Mouse (Mus musculus) embryonic fibroblast, embryonic 13.5 days (primary cell): ENCODE measurements around the gene Neu1. TPM values are rescaled to one million over a fixed set of nuclear protein-coding genes. Genes with fewer than 3 reads are reported as not detected.
A peak's percentile ranks its signal among the peaks of the same experiment; 100 is the strongest.
"Not testable (repeated sequence)": the region's sequence is repeated elsewhere in the genome, so short reads cannot be mapped to it uniquely, and the experiment has no call there.

ENCODE experiments used
- H3K27ac ChIP-seq: 2 replicates; pipeline ENCODE4 v1.5.1; 2012; ENCODE audit warnings: low read length, control low read depth, inconsistent platforms; ENCODE audit not compliant: insufficient read depth
- H3K4me1 ChIP-seq: 2 replicates; pipeline ENCODE4 v1.6.1; 2011; ENCODE audit warnings: low read length; ENCODE audit not compliant: control insufficient read depth, insufficient read depth
- H3K4me3 ChIP-seq: 2 replicates; pipeline ENCODE4 v1.5.1; 2011; ENCODE audit warnings: mild to moderate bottlenecking, control low read depth, low read length; ENCODE audit not compliant: insufficient read depth
- CTCF ChIP-seq: IDR thresholded peaks from 2 replicates; pipeline ENCODE4 v1.5.1; 2011; ENCODE audit warnings: mild to moderate bottlenecking, control low read depth, low read length, moderate library complexity, borderline replicate concordance; ENCODE audit not compliant: insufficient read depth
- POLR2A ChIP-seq: IDR thresholded peaks from 2 replicates; pipeline ENCODE4 v1.6.1; 2011; ENCODE audit warnings: low read depth, mild to moderate bottlenecking, control low read depth, low read length, moderate library complexity
- polyA plus RNA-seq: library from polyadenylated mRNA; stranded (reverse); fragments of >200 nt; gene quantifications from 2 replicates; pipeline ENCODE4 v1.2.4, GENCODE M21; 2011; ENCODE audit warnings: low read depth; ENCODE audit not compliant: missing spikeins, insufficient read length

Neu1 gene
- polyA plus RNA-seq, 1 experiment = 11.3 TPM

DNA sequence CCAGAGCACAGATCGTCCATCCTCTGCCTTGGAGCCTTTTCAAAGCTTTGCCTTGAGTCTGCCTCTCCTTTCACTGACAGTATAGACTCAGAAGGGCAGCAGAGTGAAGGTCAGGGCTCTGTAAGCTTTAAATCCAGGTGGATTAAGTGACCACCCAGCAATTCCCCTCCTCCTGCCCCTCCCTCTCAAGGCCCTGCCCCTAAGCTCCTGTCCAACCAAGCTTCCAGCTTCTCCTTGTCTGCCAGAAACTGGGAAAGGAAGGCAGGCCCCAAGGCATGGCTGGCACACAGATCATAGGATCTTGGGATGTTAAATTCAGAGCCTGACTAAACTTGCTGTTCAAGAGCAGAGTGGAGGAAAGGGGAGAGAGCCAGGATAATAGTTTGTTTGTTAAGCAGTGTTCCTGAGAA is 33.6 kb downstream of the Neu1 start:
- H3K4me1 ChIP-seq = peaks cover 12% of the 10 kb centered on the region
- TF ChIP-seq CTCF (no peak), POLR2A (peak; percentile 24; the same call in 1 of the 2 replicates)
- H3K4me3 ChIP-seq = no peak overlapping the region
- H3K27ac ChIP-seq = peak overlapping the region; percentile 38; the same call in 1 of the 2 replicates

DNA sequence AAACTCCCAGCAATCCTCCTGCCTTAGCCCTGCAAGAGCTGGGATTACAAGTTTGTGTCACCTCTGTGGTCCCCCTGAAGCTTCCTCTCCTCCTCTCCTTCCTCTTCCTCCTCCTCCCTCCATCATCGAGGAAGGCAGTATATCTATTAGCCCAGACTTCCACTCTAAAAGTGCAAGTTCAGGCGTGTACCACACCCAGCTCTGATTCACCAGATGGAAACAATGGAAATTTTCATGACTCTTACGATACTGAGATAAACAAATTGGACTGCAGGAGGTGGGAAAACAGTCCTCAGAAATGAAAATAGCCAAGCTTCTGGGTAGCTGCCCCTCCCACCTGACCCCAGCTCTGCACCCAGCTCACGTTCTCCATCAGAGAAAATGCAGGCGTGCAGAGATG is 34.6 kb downstream of the Neu1 start:
- Histone ChIP-seq H3K4me3 (no peak overlapping the region), H3K27ac (peak overlapping the region; percentile 34; the same call in 1 of the 2 replicates), H3K4me1 (peaks cover 12% of the 10 kb centered on the region)
- TF ChIP-seq POLR2A = no peak
- TF ChIP-seq CTCF = no peak

DNA sequence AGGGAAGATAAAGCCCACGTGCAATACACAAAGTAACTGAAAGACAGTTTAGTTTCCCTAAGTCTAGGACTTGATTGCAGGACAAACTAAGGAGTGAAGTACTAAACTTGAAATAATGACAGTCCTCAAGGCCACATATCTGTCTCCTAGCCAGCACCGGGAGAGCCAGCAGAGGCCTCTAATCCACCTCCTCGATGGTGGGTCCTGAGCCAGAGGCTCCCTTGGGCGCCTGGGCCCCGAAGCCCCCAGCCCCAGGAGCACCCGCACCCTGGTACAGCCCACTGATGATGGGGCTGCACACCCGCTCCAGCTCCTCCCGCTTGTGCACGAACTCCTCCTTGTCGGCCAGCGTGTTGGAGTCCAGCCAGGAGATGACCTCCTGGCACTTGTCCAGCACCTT is 38.8 kb downstream of the Neu1 start, which contains the start of gene Gm20481:
Gene Gm20481, plus strand, starts transcription at position 91 of the 400 bp plus-strand sequence.
- not testable (repeated sequence) for H3K27ac ChIP-seq, H3K4me1 ChIP-seq, H3K4me3 ChIP-seq

DNA sequence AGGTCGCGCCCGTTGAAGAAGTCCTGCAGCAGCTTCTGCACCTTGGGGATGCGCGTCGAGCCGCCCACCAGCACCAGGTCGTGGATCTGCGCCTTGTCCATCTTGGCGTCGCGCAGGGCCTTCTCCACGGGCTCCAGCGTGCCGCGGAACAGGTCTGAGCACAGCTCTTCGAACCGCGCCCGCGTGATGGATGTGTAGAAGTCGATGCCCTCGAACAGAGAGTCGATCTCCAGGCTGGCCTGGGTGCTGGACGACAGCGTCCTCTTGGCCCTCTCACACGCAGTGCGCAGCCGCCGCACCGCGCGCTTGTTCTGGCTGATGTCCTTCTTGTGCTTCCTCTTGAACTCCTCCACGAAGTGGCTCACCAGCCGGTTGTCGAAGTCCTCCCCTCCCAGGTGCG is 39.8 kb downstream of the Neu1 start:
- H3K4me3 ChIP-seq, H3K4me1 ChIP-seq, H3K27ac ChIP-seq: not testable (repeated sequence)

DNA sequence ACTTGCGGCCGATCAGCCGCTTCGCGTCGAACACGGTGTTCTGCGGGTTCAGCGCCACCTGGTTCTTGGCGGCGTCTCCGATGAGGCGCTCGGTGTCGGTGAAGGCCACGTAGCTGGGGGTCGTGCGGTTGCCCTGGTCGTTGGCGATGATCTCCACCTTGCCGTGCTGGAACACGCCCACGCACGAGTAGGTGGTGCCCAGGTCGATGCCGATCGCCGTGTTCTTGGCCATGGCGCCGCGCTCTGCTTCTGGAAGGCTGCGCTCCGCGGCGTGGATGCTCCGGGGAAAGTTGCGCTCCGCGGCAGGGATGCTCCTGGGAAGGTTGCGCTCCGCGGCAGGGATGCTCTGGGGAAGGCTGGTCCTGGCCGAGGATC is 40.6 kb downstream of the Neu1 start:
- H3K4me1 ChIP-seq, H3K27ac ChIP-seq: not testable (repeated sequence)
- H3K4me3 ChIP-seq = peak overlapping the region; percentile 24

DNA sequence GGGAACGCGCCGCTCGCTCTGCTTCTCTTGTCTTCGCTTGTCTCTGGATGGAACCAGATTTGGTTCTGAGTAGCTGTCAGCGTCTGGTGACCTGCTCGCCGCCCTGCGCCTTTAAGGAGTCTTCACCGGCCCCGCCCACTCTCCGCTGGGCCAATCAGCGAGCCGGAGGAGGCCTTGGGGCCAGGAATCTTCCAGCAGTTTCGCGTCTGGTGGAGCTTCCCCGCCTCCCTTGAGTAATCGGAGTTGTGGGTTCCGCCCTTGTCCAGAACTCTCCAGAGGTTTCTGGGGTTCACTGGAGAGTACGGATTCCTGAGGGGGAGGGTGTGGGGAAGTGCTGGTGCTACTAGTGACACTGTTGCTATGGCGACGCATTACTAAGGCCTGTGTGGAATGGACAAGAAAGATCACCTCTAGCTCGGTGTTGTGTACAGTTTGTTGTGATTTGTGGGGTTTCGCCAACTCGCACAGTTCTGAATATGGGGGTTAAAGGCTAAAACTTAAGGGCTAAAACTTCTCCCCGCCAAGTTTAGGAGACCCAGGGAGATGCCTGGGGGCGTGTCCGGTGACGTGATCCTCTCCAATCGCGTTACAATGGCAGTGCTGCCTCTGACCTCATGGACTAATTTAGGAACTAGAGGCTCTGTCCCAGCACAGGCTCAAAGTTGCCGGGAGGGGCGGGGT is 41.2 kb downstream of the Neu1 start, which contains the start of the genes Hspa1a and Hspa1l:
Gene Hspa1a, minus strand, starts transcription at position 88 of the 681 bp plus-strand sequence.
Gene Hspa1l, plus strand, starts transcription at position 635 of the 681 bp plus-strand sequence.
- TF ChIP-seq POLR2A = peak; percentile 84
- H3K27ac ChIP-seq = peak within 1 kb of the TSS; percentile 15; the same call in 1 of the 2 replicates
- H3K4me1 ChIP-seq = not testable (repeated sequence)
- peak within 1 kb of the TSS; percentile 24 for H3K4me3 ChIP-seq

DNA sequence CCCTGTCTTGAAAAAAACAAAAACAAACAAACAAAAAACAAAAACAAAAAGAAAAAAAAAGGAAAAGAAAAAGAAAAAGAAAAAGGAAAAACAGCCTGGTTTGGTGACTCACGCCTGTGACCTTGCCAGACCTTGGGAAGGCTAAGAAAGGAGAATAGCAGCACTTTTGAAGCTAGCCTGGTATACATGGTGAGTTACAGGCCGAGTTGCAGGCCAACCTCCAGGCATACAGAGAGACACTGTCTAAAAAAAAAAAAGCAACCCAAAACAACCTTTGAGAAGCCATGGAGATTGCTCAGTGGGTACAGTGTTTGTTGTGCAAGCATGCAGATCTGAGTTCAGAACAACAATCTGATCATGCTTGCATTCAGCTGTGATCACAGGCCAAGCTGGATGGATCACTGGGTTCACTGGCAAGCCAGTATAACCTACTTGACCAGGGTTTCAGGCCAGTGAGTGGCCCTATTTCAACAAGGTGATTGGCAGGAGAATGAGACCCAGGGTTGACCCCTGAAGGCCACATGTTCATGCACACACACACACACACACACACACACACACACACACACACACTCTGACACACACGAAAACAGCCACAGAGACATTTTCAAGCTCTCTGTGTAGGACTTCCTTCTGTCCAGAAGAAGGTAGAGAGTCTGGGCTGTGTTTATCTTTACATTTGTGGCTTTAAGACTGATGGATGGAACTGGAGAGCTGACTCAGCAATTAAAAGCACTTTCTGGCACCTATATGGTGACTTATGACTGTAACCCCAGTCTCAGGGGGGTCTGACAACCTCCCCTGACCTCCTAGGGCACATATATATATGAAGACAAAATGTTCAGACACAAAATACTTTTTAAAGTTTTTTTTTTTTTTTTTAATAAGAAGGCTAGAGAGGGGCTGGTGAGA is 44.8 kb downstream of the Neu1 start:
- Histone ChIP-seq H3K4me3 (no peak overlapping the region), H3K4me1 (no peaks in the 10 kb centered on the region), H3K27ac (no peak overlapping the region)
- TF ChIP-seq POLR2A (no peak), CTCF (no peak)

DNA sequence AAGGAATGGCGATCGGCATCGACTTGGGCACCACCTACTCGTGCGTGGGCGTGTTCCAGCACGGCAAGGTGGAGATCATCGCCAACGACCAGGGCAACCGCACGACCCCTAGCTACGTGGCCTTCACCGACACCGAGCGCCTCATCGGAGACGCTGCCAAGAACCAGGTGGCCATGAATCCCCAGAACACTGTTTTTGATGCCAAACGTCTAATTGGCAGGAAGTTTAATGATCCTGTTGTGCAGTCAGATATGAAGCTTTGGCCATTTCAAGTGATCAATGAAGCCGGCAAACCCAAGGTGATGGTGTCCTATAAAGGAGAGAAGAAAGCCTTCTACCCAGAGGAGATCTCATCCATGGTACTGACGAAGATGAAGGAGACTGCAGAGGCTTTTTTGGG is 45.9 kb downstream of the Neu1 start:
- TF ChIP-seq CTCF = no peak
- no peak for TF ChIP-seq POLR2A
- Histone ChIP-seq H3K27ac (no peak overlapping the region), H3K4me3 (no peak overlapping the region), H3K4me1 (no peaks in the 10 kb centered on the region)

DNA sequence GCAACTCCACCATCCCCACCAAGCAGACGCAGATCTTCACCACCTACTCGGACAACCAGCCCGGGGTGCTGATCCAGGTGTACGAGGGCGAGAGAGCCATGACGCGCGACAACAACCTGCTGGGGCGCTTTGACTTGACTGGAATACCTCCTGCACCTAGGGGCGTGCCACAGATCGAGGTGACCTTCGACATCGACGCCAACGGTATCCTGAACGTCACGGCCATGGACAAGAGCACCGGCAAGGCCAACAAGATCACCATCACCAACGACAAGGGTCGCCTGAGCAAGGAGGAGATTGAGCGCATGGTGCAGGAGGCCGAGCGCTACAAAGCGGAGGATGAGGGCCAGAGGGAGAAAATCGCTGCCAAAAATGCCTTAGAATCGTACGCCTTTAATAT is 47.2 kb downstream of the Neu1 start:
- no peak overlapping the region for H3K4me3 ChIP-seq
- H3K27ac ChIP-seq = no peak overlapping the region
- TF ChIP-seq POLR2A = no peak
- TF ChIP-seq CTCF = no peak
- no peaks in the 10 kb centered on the region for H3K4me1 ChIP-seq

DNA sequence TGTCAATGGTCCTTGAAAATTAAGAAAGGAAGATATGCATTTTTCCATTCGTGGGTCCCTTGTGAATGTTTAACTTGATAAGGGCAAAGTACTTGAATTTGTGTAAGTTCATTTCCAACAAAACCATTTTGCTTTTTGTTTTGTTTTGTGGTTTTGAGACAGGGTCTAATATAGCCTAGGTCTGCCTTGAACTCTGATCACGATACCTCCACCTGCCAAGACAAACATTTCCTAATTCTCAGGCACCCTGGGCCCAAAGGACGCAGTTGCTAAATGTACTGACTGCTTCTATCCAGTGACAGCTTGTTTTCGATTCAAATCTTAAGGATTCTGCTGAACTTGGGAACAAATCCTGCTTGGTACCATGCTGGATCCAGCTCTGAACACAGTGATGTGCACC is 48.6 kb downstream of the Neu1 start:
- Histone ChIP-seq H3K4me1 (no peaks in the 10 kb centered on the region), H3K4me3 (no peak overlapping the region), H3K27ac (no peak overlapping the region)
- no peak for TF ChIP-seq POLR2A
- TF ChIP-seq CTCF = no peak
